Mouse (Mus musculus) limb, embryonic 14.5 days (tissue): Measurements from ENCODE around the gene Rab36. TPM values are rescaled to one million over a fixed set of nuclear protein-coding genes. Genes with fewer than 3 reads are reported as not detected.

Experiments
- ATAC-seq: fragments of 200-750 bp; cut with Nextera tagmentation; 2 replicates; pipeline ENCODE4 v1.8.0; 2017; ENCODE audit warnings: low read depth, moderate number of reproducible peaks, moderate TSS enrichment; ENCODE audit not compliant: low FRiP score
- DNase-seq: peaks from one replicate; pipeline ENCODE4 v3.0.0-alpha.2; 2015; ENCODE audit warnings: low spot score
- H3K27ac ChIP-seq: fragments of 300-500 bp; sonication (generic); replicated peaks from 2 replicates; pipeline ENCODE4 v1.5.1; 2014; ENCODE audit warnings: low read depth, mild to moderate bottlenecking, low read length, moderate library complexity, mixed read lengths
- H3K27me3 ChIP-seq: fragments of 300-500 bp; sonication (generic); 2 replicates; pipeline ENCODE4 v1.6.1; 2014; ENCODE audit warnings: low read length, mixed read lengths; ENCODE audit not compliant: control insufficient read depth, insufficient read depth
- H3K36me3 ChIP-seq: fragments of 300-500 bp; sonication (generic); 2 replicates; pipeline ENCODE4 v1.6.1; 2014; ENCODE audit warnings: mild to moderate bottlenecking, low read length, moderate library complexity, mixed read lengths; ENCODE audit not compliant: control insufficient read depth, insufficient read depth
- H3K4me1 ChIP-seq: fragments of 300-500 bp; sonication (generic); 2 replicates; pipeline ENCODE4 v1.6.1; 2014; ENCODE audit warnings: antibody characterized with exemption, low read length, mixed read lengths; ENCODE audit not compliant: control insufficient read depth, insufficient read depth
- H3K4me2 ChIP-seq: fragments of 300-500 bp; sonication (generic); replicated peaks from 2 replicates; pipeline ENCODE4 v1.6.1; 2014; ENCODE audit warnings: low read depth, mild to moderate bottlenecking, low read length, moderate library complexity; ENCODE audit not compliant: severe bottlenecking
- H3K4me3 ChIP-seq: fragments of 300-500 bp; sonication (generic); replicated peaks from 2 replicates; pipeline ENCODE4 v1.5.1; 2014; ENCODE audit warnings: low read length
- H3K9ac ChIP-seq: fragments of 300-500 bp; sonication (generic); 2 replicates; pipeline ENCODE4 v1.6.1; 2014; ENCODE audit warnings: mild to moderate bottlenecking, low read depth, low read length, moderate library complexity; ENCODE audit not compliant: severe bottlenecking
- H3K9me3 ChIP-seq: fragments of 300-500 bp; sonication (generic); 2 replicates; pipeline ENCODE4 v1.6.1; 2016; ENCODE audit warnings: low read length; ENCODE audit not compliant: control insufficient read depth
- POLR2A ChIP-seq: fragments of 200-500 bp; IDR thresholded peaks from 2 replicates; pipeline ENCODE4 v1.8.0; 2012; ENCODE audit warnings: inconsistent platforms, mild to moderate bottlenecking, moderate library complexity, borderline replicate concordance; ENCODE audit not compliant: insufficient read depth, insufficient read length; ENCODE audit errors: extremely low read depth
- WGBS: fragments of 180-500 bp; shearing (Covaris S2); extraction: QIAGEN DNeasy Blood & Tissue Kit; methylation state at CpG from one replicate; pipeline ENCODE4 v1.1.7; 2014; 5-methylcytosine and 5-hydroxymethylcytosine counted together
- polyA plus RNA-seq, 2 experiments: library from polyadenylated mRNA; depleted of rRNA in 1 of 2; stranded (reverse) in 1 of 2; unstranded in 1 of 2; fragments of >200 nt; fragmentation: Nextera tagmentation in 1 of 2; extraction: Ambion mirVana in 1 of 2; gene quantifications; 2 replicates each; pipeline versions ENCODE4 v1.2.1 to v1.2.3; 2012 to 2014

Gene Rab36
- polyA plus RNA-seq (2012; rRNA removed) (17.6 and 24.7 TPM in 2 replicates), polyA plus RNA-seq (2014; fragmentation: Nextera tagmentation; extraction: Ambion mirVana) (6.0 and 8.1 TPM in 2 replicates)

DNA sequence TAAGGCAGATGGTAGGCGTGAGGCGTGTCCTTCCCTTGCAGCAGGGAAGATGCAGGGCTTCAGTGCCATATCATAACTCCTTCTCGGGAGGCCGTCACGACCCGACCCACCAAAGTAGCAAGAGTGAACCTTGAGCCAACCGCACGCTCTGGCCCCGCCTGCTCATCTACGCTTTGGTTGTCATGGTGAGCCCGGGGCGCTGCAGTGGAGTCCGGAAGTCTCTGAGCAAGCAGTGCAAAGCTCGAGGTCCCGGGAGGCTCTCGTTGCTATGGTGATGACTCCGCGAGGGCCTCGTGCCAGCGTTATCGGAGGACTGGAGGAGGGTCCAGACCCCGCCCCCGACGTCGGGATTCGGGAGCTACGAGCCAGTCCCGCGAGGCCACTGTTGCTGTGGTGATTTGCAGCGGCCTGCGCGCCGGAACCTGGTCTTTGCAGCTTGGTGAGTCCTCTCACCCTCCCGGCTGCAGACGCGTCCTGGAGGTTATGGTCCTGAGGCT lies at the start of gene Rab36:
Rab36 (plus strand) TSS at position 176 of the 497 bp plus-strand sequence.
- TF ChIP-seq POLR2A = no peak
- 0% methylated on average over 36 of the region's 36 CpGs for WGBS
- peaks cover 22% of the 10 kb centered on the region for H3K4me1 ChIP-seq

DNA sequence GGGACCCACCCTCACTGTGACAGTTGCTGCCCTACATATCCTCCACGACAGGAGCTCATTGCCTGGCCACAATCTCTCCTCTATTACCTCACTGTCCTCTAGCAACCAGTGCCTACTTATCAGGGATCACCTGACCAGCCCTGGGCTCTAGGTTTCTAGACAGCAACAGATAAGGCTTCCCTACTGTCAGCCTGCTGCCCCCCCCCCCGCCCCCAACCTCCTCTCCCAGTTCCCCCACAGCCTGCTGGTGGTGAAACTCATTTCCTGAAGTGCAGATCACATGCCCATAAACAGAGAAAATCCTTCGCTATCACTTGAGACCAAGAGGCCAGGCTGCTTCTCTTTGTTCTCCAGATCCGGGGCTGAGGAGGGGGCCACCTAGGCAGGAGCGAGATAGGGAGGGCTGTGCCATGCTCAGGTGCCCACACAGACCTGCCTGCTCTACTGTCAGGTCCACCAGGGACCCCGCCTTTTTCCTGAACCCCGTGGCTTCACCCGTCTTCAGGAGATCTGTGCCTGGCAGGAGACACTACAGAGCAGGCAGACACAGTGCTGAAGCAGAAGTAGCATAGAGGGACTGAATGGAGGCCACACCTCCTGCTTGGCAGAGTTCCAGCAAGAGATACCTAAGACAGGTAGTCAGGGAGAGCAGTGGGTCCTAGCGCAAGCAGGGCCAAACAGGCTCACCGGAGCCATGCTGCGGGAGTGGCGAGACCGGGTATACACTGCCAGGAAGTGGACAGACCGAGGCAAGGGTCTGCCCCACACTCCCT lies 49.0 kb upstream of the Rab36 start:
- Histone ChIP-seq H3K4me2 (no peak overlapping the region), H3K9me3 (no peaks in the 10 kb centered on the region), H3K36me3 (0 out of 2 replicates have a peak, but pooled peaks cover 2% of the 10 kb centered on the region), H3K27ac (no peak overlapping the region), H3K9ac (no peak overlapping the region), H3K27me3 (no peaks in the 10 kb centered on the region), H3K4me3 (no peak overlapping the region), H3K4me1 (no peaks in the 10 kb centered on the region)
- DNase-seq (peak; percentile 18), ATAC-seq (no peak)
- TF ChIP-seq POLR2A = no peak
- WGBS = 66% methylated on average over 14 of the region's 14 CpGs

More for the DNA sequence above, at the start of gene Rab36:
- no peaks in the 10 kb centered on the region for H3K9me3 ChIP-seq
- H3K4me2 ChIP-seq = peak within 1 kb of the TSS; percentile 63
- ATAC-seq = peak; percentile 96
- peak within 1 kb of the TSS; percentile 63 for H3K27ac ChIP-seq
- H3K9ac ChIP-seq = peak within 1 kb of the TSS; percentile 57
- peak; percentile 96 for DNase-seq
- no peaks in the 10 kb centered on the region for H3K27me3 ChIP-seq
- peak within 1 kb of the TSS; percentile 36 for H3K4me3 ChIP-seq
- no peaks in the 10 kb centered on the region for H3K36me3 ChIP-seq

DNA sequence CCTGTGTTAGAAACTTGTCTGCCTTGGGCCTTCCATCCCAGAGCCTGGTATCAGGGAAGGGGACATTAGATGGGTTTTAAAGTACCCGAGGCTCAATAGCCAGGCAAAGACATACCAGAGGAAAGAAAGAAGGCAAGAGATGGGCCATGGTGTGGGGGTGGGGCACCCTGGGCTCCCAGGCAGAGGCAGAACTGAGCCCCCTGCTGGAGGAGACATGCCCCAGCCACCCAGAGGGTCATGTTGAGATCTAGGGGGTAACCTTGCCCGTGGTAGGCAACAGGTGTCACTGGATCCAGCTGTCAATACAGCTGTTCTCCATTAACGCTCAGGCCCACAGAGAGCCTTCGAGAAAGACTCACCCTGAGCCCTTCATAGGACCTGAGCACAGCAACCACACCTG lies 47.0 kb upstream of the Rab36 start:
- Histone ChIP-seq H3K4me3 (no peak overlapping the region), H3K9ac (no peak overlapping the region), H3K27ac (no peak overlapping the region), H3K4me1 (0 out of 2 replicates have a peak, but pooled peaks cover 3% of the 10 kb centered on the region), H3K9me3 (no peaks in the 10 kb centered on the region), H3K27me3 (no peaks in the 10 kb centered on the region), H3K36me3 (0 out of 2 replicates have a peak, but pooled peaks cover 2% of the 10 kb centered on the region), H3K4me2 (no peak overlapping the region)
- no peak for ATAC-seq
- no peak for TF ChIP-seq POLR2A
- no peak for DNase-seq
- 54% methylated on average over 4 of the region's 4 CpGs for WGBS

DNA sequence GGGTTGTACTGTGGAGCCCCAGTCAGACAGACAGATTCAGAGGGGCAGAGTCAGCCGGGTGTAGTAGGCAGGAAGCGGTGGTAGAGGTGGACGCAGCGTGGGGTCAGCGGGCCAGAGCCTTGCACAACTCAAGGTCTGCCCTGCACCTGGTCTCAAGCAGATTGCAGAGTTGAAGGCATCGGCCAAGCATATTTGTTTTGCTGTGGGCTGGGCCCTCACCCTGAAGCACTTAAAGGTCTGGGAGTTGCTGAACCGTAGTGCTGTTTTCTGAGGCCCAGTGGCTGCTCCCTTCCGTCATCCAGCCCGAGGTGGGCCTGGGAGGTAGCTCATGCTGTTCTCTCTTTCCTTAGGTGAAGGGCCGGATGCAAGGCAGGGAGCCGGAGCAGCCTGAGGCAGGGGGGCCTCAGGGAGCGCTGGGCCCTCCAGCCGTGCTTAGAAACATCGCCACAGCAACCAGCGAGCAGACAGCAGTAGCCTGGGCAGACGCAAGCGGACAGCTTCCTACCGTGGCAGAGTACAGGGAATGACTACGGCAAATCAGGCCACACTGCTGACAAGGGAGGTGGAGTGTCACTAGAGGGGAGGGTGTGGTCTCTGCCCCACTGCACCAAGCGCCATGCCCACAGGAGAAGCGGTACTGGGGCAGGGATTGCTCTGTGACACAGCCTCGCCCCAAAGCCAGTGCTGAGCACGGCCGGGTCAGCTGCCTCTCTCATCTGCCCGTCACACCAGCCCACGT lies 46.1 kb upstream of the Rab36 start:
- no peak overlapping the region for H3K4me3 ChIP-seq
- 0 out of 2 replicates have a peak, but pooled peaks cover 2% of the 10 kb centered on the region for H3K36me3 ChIP-seq
- peaks cover 8% of the 10 kb centered on the region; the same call in 1 of the 2 replicates for H3K4me1 ChIP-seq
- ATAC-seq (no peak), DNase-seq (no peak)
- H3K9ac ChIP-seq = no peak overlapping the region
- no peak for TF ChIP-seq POLR2A
- H3K27ac ChIP-seq = no peak overlapping the region
- 48% methylated on average over 26 of the region's 26 CpGs for WGBS
- H3K9me3 ChIP-seq = no peaks in the 10 kb centered on the region
- no peaks in the 10 kb centered on the region for H3K27me3 ChIP-seq
- H3K4me2 ChIP-seq = no peak overlapping the region

DNA sequence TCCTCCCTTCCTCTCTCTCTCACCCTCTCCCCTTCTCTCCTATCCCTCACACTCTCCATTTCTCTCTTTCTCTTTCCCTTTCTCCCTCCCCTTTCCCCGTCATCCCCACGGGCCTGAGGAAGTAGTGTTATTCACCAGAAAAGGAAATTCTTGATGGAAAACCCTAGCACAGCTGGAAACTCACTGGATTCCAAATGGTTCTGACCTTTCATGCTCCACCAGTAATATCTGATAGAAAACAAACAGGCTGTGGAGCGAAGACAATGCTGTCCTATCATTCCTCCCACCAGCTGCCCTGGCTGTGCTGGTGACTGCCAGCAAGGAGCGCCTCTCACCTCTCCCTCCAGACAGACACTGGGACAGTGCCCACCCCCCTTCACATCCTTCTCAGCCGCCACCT lies 42.0 kb upstream of the Rab36 start:
- ATAC-seq = no peak
- peaks cover 10% of the 10 kb centered on the region; the same call in 1 of the 2 replicates for H3K4me1 ChIP-seq
- TF ChIP-seq POLR2A = no peak

More for the DNA sequence above, 42.0 kb upstream of the Rab36 start:
- Histone ChIP-seq H3K9ac (peak overlapping the region; percentile 43), H3K36me3 (0 out of 2 replicates have a peak, but pooled peaks cover 2% of the 10 kb centered on the region), H3K9me3 (no peaks in the 10 kb centered on the region), H3K4me3 (peak overlapping the region; percentile 25; the same call in 1 of the 2 replicates), H3K27me3 (no peaks in the 10 kb centered on the region), H3K4me2 (peak overlapping the region; percentile 55), H3K27ac (no peak overlapping the region)
- 22% methylated on average over 5 of the region's 5 CpGs for WGBS
- DNase-seq = no peak
